Mouse (Mus musculus) midbrain, embryonic 11.5 days (tissue): ENCODE data around the gene Fzd7. TPM values are rescaled to one million over a fixed set of nuclear protein-coding genes. Genes with fewer than 3 reads are reported as not detected.
"Not testable (repeated sequence)": the region's sequence is repeated elsewhere in the genome, so short reads cannot be mapped to it uniquely, and the experiment has no call there.

ENCODE experiments used
- ATAC-seq: fragments of 200-750 bp; cut with Nextera tagmentation; 2 replicates; pipeline ENCODE4 v1.8.0; 2017; ENCODE audit warnings: moderate TSS enrichment, moderate library complexity; ENCODE audit not compliant: low FRiP score
- DNase-seq: peaks from one replicate; pipeline ENCODE4 v3.0.0; 2015; ENCODE audit warnings: low spot score; ENCODE audit errors: missing footprints
- H3K27ac ChIP-seq: fragments of 300-500 bp; sonication (generic); 2 replicates; pipeline ENCODE4 v1.5.1; 2014; ENCODE audit warnings: low read depth, low read length
- H3K27me3 ChIP-seq: fragments of 300-500 bp; sonication (generic); 2 replicates; pipeline ENCODE4 v1.6.1; 2014; ENCODE audit warnings: mild to moderate bottlenecking, low read length, moderate library complexity, mixed read lengths; ENCODE audit not compliant: control insufficient read depth, insufficient read depth
- H3K36me3 ChIP-seq: fragments of 300-500 bp; sonication (generic); 2 replicates; pipeline ENCODE4 v1.6.1; 2014; ENCODE audit warnings: mild to moderate bottlenecking, low read length, moderate library complexity, mixed read lengths; ENCODE audit not compliant: control insufficient read depth, insufficient read depth
- H3K4me1 ChIP-seq: fragments of 300-500 bp; sonication (generic); 2 replicates; pipeline ENCODE4 v1.6.1; 2014; ENCODE audit warnings: low read length; ENCODE audit not compliant: control insufficient read depth, insufficient read depth
- H3K4me2 ChIP-seq: fragments of 300-500 bp; sonication (generic); 2 replicates; pipeline ENCODE4 v1.6.1; 2014; ENCODE audit warnings: mild to moderate bottlenecking, moderate library complexity
- H3K4me3 ChIP-seq: fragments of 300-500 bp; sonication (generic); 2 replicates; pipeline ENCODE4 v1.5.1; 2014; ENCODE audit warnings: low read depth, low read length
- H3K9ac ChIP-seq: fragments of 300-500 bp; sonication (generic); 2 replicates; pipeline ENCODE4 v1.6.1; 2014; ENCODE audit warnings: low read length
- H3K9me3 ChIP-seq: fragments of 300-500 bp; sonication (generic); 2 replicates; pipeline ENCODE4 v1.6.1; 2016; ENCODE audit warnings: low read length; ENCODE audit not compliant: control insufficient read depth
- WGBS: fragments of 180-500 bp; shearing (Covaris S2); extraction: QIAGEN DNeasy Blood & Tissue Kit; methylation state at CpG from one replicate; pipeline ENCODE4 v1.1.7; 2014; 5-methylcytosine and 5-hydroxymethylcytosine counted together
- polyA plus RNA-seq: library from polyadenylated mRNA; unstranded; fragments of >200 nt; fragmentation: Nextera tagmentation; extraction: Ambion mirVana; gene quantifications from 2 replicates; pipeline ENCODE4 v1.2.1, GENCODE M21; 2014

The Fzd7 gene
- polyA plus RNA-seq, 1 experiment from 2014 or later = 6.3 TPM

- not testable (repeated sequence) for DNase-seq, H3K4me2 ChIP-seq, H3K9me3 ChIP-seq, H3K9ac ChIP-seq, H3K36me3 ChIP-seq, H3K4me1 ChIP-seq, ATAC-seq, H3K4me3 ChIP-seq, H3K27ac ChIP-seq, H3K27me3 ChIP-seq
- 93% methylated on average over 14 of the region's 14 CpGs for WGBS
Observed at GRCm38 (mm10) chr1:59442721-59443120, 39.5 kb upstream of the Fzd7 start.

- Histone ChIP-seq H3K9me3 (no peaks in the 10 kb centered on the region), H3K27ac (no peak overlapping the region), H3K4me3 (no peak overlapping the region), H3K27me3 (no peaks in the 10 kb centered on the region), H3K9ac (no peak overlapping the region), H3K4me1 (peaks cover 3% of the 10 kb centered on the region; the same call in 1 of the 2 replicates), H3K4me2 (no peak overlapping the region), H3K36me3 (no peaks in the 10 kb centered on the region)
- 86% methylated on average over 3 of the region's 3 CpGs for WGBS
- ATAC-seq = no peak
- no peak for DNase-seq
Observed at GRCm38 (mm10) chr1:59444127-59444660, 38.0 kb upstream of the Fzd7 start.

- 86% methylated on average over 5 of the region's 5 CpGs for WGBS
- DNase-seq = no peak
- H3K27ac ChIP-seq = no peak overlapping the region
Observed at GRCm38 (mm10) chr1:59445242-59445641, 37.0 kb upstream of the Fzd7 start.

GRCm38 (mm10) chr1:59448497-59449270 lies 33.5 kb upstream of the Fzd7 start:
- Histone ChIP-seq H3K9me3 (0 out of 2 replicates have a peak, but pooled peaks cover 4% of the 10 kb centered on the region), H3K4me2 (no peak overlapping the region), H3K27ac (no peak overlapping the region), H3K4me1 (peaks cover 18% of the 10 kb centered on the region), H3K4me3 (no peak overlapping the region), H3K27me3 (peaks cover 4% of the 10 kb centered on the region), H3K36me3 (no peaks in the 10 kb centered on the region), H3K9ac (no peak overlapping the region)
- DNase-seq = no peak
- 23% methylated on average over 11 of the region's 11 CpGs for WGBS
- no peak for ATAC-seq

More at GRCm38 (mm10) chr1:59445242-59445641, 37.0 kb upstream of the Fzd7 start:
- Histone ChIP-seq H3K9ac (no peak overlapping the region), H3K36me3 (no peaks in the 10 kb centered on the region), H3K4me3 (no peak overlapping the region), H3K4me1 (peaks cover 3% of the 10 kb centered on the region; the same call in 1 of the 2 replicates), H3K9me3 (no peaks in the 10 kb centered on the region), H3K4me2 (no peak overlapping the region), H3K27me3 (no peaks in the 10 kb centered on the region)
- no peak for ATAC-seq

GRCm38 (mm10) chr1:59449423-59449822 lies 32.8 kb upstream of the Fzd7 start:
- DNase-seq = no peak
- Histone ChIP-seq H3K27me3 (peaks cover 4% of the 10 kb centered on the region), H3K4me1 (peaks cover 18% of the 10 kb centered on the region), H3K4me3 (no peak overlapping the region), H3K4me2 (no peak overlapping the region), H3K9me3 (0 out of 2 replicates have a peak, but pooled peaks cover 4% of the 10 kb centered on the region), H3K27ac (no peak overlapping the region), H3K36me3 (no peaks in the 10 kb centered on the region), H3K9ac (no peak overlapping the region)
- no peak for ATAC-seq
- 22% methylated on average over 11 of the region's 11 CpGs for WGBS

- no peak overlapping the region for H3K4me2 ChIP-seq
- ATAC-seq (no peak), DNase-seq (no peak)
- H3K27ac ChIP-seq = no peak overlapping the region
- H3K9ac ChIP-seq = no peak overlapping the region
- H3K4me3 ChIP-seq = no peak overlapping the region
- H3K9me3 ChIP-seq = 0 out of 2 replicates have a peak, but pooled peaks cover 4% of the 10 kb centered on the region
- WGBS = 73% methylated on average over 11 of the region's 11 CpGs
- peaks cover 18% of the 10 kb centered on the region for H3K4me1 ChIP-seq
- H3K36me3 ChIP-seq = no peaks in the 10 kb centered on the region
- H3K27me3 ChIP-seq = peaks cover 4% of the 10 kb centered on the region
Observed at GRCm38 (mm10) chr1:59450896-59451295, 31.3 kb upstream of the Fzd7 start.

- ATAC-seq = peak; percentile 44; the same call in 1 of the 2 replicates
- Histone ChIP-seq H3K9me3 (0 out of 2 replicates have a peak, but pooled peaks cover 4% of the 10 kb centered on the region), H3K27ac (no peak overlapping the region), H3K27me3 (peaks cover 4% of the 10 kb centered on the region), H3K9ac (no peak overlapping the region), H3K36me3 (no peaks in the 10 kb centered on the region), H3K4me2 (no peak overlapping the region), H3K4me1 (peaks cover 18% of the 10 kb centered on the region), H3K4me3 (no peak overlapping the region)
- 3% methylated on average over 9 of the region's 9 CpGs for WGBS
- peak; percentile 86 for DNase-seq
Observed at GRCm38 (mm10) chr1:59451584-59451983, 30.6 kb upstream of the Fzd7 start.

GRCm38 (mm10) chr1:59456825-59457224 lies 25.4 kb upstream of the Fzd7 start:
- H3K4me1 ChIP-seq = peaks cover 5% of the 10 kb centered on the region

GRCm38 (mm10) chr1:59457873-59458272 lies 24.4 kb upstream of the Fzd7 start:
- Histone ChIP-seq H3K9ac (no peak overlapping the region), H3K4me3 (no peak overlapping the region), H3K27ac (no peak overlapping the region), H3K27me3 (no peaks in the 10 kb centered on the region), H3K36me3 (no peaks in the 10 kb centered on the region), H3K9me3 (no peaks in the 10 kb centered on the region), H3K4me1 (0 out of 2 replicates have a peak, but pooled peaks cover 4% of the 10 kb centered on the region), H3K4me2 (no peak overlapping the region)
- WGBS = 85% methylated on average over 4 of the region's 4 CpGs
- ATAC-seq (no peak), DNase-seq (no peak)

More at GRCm38 (mm10) chr1:59456825-59457224, 25.4 kb upstream of the Fzd7 start:
- Histone ChIP-seq H3K36me3 (no peaks in the 10 kb centered on the region), H3K9me3 (0 out of 2 replicates have a peak, but pooled peaks cover 4% of the 10 kb centered on the region), H3K4me3 (no peak overlapping the region), H3K4me2 (no peak overlapping the region), H3K9ac (no peak overlapping the region), H3K27me3 (no peaks in the 10 kb centered on the region), H3K27ac (no peak overlapping the region)
- DNase-seq (no peak), ATAC-seq (no peak)
- WGBS = 20% methylated on average over 3 of the region's 3 CpGs
